Mouse (Mus musculus) thymus, postnatal 14 days (tissue): ENCODE results near the gene Cotl1.
A peak's percentile ranks its signal among the peaks of the same experiment; 100 is the strongest.
"Not testable (repeated sequence)": the region's sequence is repeated elsewhere in the genome, so short reads cannot be mapped to it uniquely, and the experiment has no call there.

ENCODE experiments used
- DNase-seq: peaks from one replicate; pipeline ENCODE4 v3.0.0; 2021

The Cotl1 gene

DNA sequence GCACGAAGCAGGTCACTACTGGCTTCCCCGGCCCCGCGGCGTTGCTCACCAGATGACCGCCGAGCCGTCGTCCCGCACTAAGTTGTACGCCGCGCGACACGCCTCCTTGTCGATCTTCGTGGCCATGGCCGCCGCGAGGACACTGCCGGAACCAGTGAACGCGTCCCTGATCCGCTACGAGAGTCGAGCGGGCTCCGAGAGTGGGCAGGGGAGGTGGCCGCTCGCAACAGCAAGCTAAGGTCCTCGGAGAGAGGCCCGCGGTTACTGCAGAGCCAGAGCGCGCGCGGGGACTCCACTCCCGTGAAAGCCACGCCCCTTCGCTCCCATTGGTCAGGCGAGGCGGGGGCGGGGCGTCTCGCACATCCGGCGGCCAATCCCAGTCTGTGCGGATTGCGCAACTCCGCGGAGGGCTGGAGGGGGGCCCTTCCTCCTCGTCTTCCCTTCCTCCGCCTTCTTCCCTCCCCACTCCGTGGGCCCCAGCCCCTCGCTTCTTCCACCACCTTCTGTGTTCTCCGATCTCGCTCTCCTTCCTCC lies at the start of gene Cotl1:
Cotl1 (minus strand) TSS at position 270 of the 534 bp plus-strand sequence.
- peak; percentile 99 for DNase-seq

DNA sequence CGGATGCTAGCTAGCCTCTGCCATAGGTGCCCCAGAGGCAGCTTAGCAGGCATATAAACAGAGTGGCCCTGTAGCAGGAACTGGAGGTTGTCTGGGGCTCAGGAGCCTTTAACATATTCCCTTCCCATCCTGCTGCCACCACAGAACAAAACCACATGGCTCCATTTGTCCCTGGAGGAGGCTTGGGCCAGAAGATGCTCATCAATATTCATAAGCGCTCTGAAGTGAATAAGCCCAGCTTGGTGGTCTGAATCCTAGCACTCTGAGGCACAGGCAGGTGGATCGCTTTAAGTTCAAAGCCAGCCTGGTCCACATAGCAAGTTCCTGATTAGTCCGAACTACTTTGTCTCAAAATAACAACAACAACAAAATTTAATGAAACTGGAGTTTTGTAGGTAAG lies 47.7 kb upstream of the Cotl1 start:
- DNase-seq, result no peak

DNA sequence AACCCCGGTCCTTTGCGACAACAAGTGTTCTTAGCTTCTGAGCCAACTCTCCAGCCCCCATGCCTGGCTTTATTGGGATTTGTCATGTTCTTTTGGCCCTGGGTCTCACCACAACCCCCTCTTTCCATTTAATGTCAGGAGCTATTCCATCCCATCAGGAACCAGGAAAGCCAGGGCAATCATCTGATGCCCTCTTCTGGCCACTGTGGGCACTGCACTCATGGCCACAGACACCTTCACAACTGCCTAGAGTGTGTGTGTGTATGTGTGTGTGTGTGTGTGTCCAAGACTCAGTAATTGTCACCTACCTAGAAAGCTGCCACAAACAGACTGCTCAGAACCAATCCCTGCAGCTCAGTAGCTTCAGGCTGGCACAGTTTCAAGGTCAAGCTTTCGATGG lies 46.8 kb upstream of the Cotl1 start:
- peak; percentile 44 for DNase-seq

DNA sequence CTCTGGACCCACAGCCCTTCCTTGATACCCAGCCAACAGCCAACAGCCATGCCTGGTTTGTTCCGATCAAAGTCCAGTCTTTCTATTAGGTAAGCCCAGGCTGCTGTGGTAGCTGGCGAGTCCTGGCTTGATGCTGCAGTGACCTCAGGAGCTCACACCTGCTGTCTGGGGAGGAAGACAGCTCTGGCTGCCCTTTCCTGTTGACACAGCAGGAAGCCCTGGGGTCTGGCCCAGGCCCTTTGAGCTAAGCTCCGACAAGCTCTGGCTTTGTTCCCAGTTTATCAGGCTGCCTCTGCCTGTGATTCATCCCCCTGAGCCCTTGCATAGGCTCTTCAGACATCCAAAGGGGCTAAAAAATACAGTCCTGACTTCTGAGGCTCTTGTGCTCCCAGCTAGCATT lies 45.3 kb upstream of the Cotl1 start:
- DNase-seq, result no peak

DNA sequence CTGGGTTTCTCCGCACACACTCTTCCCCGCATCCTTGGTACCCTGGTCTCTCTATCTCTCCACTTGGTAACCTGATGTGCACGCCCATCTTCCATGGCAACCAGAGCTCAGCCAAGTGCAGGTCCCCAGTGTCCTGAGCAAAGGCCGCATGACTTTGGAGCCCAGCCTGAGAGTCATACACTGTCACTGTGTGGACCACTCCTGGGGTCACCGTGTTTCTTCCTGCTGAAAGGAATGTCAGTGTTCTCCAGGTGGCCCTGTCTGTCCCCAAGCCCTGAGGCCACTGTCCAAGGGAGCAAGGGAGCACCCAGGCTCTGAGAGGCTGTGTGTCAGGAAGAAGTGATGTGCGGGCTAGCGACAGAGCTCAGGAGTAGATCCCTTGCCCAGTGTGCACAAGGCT lies 42.9 kb upstream of the Cotl1 start:
- DNase-seq, result no peak

DNA sequence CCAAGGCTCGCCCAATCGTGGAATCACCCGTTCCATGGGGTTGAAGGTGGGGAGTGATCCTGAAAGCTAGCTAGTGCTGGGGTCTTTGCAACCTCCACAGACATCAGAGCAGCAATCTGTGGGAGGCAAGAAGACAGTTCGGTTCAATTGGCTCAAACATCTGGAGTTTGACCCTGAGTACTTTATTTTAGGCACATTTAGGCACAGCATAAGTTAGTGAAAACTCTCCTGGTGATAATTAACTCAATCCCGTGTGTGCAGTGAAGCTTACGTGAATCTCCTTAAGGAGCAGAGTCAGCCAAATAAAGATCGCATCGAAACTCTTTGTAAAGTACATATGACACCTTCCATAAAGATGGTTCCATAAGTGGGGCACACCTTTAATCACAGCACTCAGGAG lies 41.6 kb upstream of the Cotl1 start:
- no peak for DNase-seq

DNA sequence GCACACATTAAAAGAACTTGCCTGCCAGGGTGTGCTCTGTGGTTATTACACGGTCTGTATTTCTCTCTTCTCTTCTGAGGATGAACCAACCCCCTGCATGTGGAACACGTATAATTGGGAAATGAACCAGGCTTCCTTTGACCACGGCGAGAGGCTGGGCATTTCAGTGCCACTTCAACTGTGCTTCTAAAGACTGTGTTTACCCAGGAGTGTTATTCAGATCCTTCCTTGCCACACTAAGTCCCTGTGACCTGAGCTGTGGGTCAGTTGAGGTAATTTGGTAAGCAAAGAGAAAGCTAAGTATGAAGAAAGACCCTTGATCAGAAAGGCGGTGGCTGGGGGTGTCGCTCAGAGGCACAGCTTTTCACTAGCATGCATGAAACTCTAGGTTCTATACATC lies 41.0 kb upstream of the Cotl1 start:
- no peak for DNase-seq

DNA sequence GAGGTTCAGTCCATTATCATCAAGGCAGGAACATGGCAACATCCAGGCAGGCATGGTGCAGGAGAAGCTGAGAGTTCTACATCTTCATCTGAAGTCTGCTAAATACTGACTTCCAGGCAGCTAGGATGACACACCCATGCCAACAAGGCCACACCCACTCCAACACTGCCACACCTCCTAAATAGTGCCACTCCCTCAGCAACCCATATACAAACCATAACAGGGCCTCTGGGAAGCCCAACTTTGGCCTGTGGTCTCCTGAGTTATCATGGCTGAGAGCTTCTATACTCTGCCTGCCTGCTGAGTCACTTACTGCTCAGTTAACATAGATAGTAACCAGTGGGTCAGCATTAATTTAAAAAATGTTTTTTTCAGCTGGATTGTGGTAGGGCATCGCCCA lies 32.8 kb upstream of the Cotl1 start:
- DNase-seq, result no peak

DNA sequence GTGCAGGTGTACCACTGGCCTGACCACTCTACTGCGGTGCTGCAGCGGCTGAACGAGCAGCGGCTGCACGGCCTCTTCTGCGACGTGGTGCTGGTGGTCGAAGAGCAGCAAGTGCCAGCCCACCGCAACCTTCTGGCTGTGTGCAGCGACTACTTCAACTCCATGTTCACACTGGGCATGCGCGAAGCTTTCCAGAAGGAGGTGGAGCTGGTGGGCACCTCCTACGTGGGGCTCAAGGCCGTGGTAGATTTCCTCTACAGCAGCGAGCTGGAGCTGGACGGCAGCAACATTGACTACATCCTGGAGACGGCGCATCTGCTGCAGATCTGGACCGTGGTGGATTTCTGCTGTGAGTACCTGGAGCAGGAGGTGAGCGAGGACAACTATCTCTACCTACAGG lies 29.3 kb upstream of the Cotl1 start:
- no peak for DNase-seq

DNA sequence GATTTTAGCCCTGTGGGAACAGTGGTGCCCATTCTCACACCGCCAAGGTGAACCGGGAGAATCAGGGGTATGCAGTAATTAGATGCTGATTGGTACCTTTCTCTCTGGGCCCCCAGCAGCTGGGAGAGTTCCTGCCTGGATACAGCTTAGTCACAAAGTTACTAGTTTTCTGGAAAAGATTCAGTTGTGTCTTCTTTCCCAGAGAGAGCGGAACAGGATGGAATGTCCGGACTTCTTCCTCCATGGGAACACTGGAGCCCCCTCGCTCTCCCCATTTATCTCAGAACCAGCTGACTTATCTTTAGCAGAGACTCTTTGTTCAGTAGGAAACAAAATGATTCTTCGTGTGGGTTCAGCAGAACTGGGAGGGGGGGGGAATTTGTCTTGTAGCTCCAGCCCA lies 22.4 kb upstream of the Cotl1 start:
- no peak for DNase-seq

DNA sequence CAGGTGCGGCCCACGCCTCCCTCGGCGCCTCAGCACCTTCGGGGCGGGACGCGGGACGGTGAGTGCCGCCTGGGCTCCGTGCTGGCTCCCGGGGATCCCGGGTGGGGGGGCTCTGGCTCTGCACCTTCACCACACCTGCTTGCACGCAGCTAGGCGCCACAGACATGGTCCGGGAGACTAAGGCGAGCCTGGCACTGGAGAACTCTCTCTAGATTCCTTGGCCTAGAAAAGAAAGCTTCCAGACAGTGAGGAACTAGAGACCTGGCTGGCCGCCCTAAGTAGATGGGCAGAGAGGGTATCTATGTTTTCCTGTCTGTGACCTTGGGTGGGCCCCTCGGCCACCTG lies 22.0 kb upstream of the Cotl1 start:
- no peak for DNase-seq

DNA sequence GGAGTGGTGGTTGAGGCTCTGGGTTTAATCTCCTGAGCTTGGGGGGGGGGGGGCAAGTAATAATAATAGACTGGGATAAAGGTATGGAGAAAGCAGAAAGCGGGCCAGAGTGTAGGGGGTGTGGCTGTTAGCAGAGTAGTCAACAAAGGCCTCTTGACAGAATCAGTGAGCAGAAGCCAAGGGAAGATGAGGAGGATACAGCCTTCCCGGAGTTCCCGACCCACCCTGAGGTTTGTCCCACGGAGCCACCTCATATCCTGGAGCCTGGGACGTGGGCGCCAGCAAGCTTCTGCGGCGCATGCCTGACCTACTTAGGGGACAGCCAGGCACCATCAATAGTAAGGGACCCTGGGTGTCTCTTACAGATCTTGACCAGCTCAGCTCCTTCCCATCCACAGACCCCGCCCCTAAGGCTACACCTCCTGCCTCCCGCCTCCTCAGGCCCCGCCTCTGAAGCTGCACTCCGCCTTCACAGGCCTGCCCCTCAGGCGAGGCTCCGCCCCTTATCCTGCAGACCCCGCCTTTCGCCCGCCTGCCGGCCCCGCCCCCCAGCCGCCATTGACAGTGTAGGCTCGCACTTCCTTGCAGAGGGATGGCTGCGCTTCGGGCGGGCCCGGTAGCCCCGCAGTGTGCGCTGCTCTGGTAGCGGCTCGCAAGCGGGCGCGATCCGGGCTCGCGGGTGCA lies 21.5 kb upstream of the Cotl1 start, which contains the start of gene Klhl36:
Klhl36 (plus strand) TSS at position 561 of the 684 bp plus-strand sequence.
- peak; percentile 98 for DNase-seq

DNA sequence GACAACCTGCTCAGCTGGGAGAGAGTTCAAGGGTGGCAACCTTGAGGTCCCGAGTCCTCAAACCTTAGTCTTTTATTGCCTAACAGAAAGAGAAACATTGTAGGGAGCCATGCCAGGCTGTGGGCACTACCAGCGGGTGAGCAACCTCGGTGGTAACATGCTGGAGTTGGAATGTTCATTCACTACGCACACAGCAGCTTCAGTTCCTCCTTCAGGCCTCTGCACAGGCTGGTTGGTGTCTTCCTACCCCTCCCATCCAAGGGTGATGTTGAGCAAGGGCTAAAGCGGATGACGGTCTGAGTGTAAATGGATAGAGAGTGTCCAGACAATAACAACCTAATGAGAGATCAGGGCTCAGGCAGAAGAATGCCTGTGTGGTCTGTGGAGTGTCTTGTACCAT lies 17.4 kb upstream of the Cotl1 start:
- DNase-seq, result no peak

DNA sequence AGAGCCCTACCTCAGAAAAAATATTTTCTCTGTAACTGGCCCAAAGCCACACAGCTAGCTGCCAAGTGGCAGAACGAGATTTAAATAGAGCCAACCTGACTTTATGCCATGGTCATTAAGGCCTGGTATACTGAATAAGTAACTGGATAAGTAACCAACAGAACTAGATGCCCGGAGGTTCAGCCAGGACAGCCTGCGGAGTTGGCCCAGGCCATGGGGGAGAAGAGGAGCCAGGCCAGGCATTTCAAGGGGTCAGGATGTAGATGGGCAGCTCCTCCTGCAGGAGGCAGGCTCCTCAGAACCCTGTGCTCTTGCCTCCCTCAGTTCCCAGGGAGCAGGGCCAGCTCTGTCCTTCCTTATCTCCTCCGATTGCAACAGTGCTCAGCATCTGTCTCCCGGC lies 15.3 kb upstream of the Cotl1 start:
- no peak for DNase-seq

DNA sequence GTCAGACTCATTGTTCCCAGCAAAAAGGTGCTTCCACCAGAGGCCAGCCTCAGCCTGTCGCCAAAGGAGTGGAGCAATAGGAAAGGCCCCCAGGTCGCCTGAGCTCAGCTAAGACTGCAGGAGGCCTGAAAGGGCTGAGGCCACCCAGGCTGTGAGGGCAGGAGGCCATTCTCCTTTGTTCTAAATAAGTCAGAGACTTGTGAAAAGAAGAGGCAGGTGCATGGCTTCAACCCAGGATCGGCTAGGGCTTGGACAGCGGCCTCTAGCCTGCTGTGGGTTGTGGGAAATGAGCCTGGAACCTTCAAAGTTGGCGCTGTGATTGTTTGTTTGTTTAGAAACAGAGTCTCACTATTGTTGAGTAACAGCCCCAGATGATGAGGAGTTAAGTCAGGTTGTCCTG lies 13.7 kb upstream of the Cotl1 start:
- DNase-seq, result no peak

DNA sequence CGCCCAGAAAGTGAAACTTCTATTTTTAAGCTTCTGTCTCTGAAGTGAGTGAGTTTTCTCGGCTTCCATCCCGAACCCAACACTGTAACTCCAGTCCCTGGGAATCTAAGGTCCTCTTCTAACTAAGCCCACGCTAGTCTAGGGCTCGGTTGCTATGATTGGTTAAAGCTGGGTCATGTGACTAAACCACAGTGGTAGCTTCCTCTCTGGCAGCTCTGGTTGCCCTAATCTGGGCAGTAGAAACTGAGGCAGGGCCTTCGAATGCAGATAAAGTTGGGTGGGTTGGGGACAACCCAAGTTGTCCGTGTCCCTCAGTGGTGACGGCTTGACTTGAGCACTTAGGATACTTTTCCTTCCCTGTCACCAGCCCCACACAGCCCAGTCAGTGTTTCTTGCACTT lies 13.2 kb upstream of the Cotl1 start:
- DNase-seq, result no peak

DNA sequence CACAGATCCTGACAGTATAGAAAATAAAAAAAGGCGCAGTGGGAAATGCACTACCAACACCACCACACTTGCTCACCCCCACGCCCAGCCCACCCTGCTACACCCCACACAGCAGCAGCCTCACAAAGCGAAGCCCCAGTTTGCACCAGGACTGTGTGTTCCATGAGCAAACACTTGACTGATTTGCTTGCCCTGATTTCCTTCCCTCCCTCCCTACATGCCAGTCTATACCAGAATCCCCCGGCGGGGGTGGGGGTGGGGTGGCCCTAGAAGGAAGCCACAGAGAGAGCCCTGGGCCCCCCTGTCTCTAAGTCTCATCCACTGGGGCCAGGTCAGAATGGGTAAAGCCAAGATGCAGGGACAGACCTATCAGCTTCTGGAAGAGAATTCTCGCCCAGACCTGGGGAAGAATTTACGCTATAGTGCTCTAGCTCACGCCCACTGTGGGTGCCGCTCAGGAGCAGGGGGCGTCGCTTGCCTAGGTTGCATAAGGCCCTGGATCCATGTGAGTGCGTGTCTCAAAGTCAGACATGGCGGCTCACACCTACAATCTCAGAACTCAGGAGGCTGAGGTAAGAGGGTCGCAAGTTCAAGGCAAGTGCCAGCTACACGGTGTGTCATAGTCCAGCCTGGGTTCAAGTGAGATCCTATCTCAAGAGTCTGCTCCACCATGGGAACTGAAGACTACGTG lies 7.0 kb upstream of the Cotl1 start:
- no peak for DNase-seq

DNA sequence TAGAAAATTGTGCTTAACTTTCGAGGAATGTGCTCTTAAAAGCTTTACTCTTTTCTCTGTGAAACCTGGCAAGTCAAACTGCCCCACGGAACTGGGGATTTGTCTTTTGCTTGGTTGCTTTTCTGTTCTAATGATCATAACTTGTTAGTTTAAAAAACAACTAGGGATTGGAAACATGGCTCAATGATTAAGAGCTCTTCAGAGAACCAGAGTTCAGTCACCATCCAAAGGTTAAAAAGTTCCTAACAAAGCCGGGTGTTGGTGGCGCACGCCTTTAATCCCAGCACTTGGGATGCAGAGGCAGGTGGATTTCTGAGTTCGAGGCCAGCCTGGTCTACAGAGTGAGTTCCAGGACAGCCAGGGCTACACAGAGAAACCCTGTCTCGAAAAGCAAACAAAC lies 5.4 kb upstream of the Cotl1 start:
- DNase-seq, result not testable (repeated sequence)

DNA sequence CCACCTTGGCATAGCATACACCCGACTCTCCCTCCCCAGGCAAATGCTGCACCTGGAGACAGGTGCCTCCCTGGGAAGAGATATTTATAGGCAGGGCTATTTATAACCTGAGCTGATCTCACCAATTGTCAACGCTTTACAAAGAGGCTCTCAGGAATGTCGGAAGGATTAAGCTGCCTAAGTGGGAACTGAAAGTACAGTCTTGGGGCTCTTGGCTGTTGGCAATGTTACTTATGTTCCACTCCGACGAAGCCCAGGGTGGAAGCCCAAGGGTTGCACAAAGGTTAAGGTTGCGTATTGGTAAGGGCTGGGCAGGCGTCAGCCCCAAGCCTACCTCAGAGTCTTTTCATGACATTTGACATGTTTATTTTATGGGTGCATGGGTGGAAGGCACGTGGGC lies 4.2 kb upstream of the Cotl1 start:
- no peak for DNase-seq

DNA sequence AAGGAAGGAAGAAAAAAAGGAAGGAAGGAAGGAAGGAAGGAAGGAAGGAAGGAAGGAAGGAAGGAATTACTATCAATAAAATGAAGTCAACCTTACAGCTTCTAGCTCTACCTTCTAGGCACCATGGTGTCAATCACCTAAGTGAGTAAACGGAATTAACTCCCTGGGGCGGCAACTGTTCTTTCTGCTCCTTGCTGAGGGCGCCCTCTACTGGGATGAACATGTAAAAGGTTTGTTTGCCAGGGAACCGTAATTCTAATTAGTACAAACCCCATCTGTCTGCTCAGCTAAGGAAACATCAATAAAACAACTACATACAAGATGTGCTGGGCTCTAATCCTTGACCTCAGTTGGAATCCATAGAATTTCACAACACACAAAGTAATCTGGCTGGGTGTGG lies 3.1 kb upstream of the Cotl1 start:
- peak; percentile 89 for DNase-seq

DNA sequence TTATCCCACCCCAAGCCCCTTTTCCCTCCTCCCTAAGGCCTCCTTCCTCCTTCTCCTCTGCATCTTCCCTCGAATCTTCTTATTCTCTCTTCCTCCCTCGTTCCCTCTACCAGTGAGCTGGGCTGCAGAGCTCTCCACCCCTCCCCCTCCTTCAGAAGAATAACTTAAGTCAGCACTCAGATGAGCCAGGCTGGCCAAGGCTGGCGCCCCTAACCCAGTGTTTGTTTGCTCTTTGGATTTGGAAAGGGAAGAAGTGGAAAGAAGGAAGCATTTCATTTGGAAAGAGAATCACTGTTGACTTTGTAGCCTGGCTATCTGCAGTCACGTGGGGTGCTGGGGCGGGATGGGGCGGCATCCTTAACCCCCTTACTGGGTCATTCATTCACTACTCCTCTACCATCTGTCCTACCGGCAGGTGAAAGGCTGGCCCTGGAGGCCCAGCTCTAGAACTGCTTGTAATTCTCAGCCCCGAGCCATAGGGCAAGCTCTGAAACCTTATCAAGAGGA lies 614 bp upstream of the Cotl1 start:
- peak; percentile 33 for DNase-seq

DNA sequence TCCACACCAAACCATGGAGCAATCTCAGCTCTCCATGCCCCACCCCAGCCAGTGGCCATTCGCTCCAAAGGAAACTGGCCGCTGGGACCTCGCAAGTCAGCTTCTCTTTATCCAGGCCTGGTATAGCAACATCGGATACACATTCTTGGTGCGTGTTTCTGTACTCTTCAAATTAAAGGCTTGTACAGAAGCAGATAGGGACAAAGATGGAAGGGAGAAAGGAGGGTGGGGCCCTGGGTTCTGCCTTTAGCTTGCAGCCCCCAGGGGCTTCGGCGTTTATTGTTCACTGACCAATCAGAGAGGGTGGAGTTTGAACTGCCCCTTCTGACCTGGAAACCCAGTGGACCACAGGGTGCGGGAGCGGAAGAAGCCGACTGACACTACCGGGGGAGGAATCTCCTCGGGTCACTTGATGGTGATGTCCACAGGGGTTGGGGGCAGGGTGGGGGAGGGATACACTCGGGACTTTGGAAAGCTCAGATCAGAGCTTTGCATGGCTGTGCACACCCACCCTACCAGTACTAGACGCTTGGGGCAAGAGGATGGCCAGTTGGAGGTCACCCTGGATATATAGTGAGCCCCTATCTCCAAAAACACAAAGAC lies 824 bp downstream of the Cotl1 start:
- DNase-seq, result peak; percentile 26

DNA sequence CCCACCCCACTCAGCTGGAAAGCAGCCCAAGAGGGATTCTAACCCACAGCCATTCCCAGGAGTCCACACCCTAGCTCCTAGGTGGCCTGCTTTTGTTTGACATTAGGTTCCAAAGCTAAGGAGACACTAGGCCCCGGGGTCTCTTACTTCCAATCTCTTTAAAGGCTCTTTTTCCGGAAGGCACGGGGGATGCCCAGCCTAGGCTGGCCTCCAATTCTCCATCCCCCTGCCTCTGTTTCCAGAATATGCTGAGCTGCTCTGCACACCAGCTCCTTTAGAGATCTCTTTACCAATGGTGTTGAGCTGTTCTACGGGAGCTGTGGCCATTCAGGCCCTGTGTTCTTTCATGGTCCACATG lies 1.4 kb downstream of the Cotl1 start:
- no peak for DNase-seq
